Mouse (Mus musculus) R1 (cell line): Measurements from ENCODE around the gene Xpc.

Experiments used
- DNase-seq: peaks from one replicate; pipeline ENCODE4 v3.0.0-alpha.2; 2018; ENCODE audit warnings: low read depth, low spot score

Xpc gene

GRCm38 (mm10) chr6:91515545-91516449, at the start of gene Xpc, which contains the start of gene Lsm3:
TSS of gene Xpc (minus strand) at chr6:91515888.
TSS of gene Lsm3 (plus strand) at chr6:91515928.
- peak; percentile 98 for DNase-seq

- no peak for DNase-seq
Observed at GRCm38 (mm10) chr6:91563031-91563430, 47.3 kb upstream of the Xpc start.

DNA sequence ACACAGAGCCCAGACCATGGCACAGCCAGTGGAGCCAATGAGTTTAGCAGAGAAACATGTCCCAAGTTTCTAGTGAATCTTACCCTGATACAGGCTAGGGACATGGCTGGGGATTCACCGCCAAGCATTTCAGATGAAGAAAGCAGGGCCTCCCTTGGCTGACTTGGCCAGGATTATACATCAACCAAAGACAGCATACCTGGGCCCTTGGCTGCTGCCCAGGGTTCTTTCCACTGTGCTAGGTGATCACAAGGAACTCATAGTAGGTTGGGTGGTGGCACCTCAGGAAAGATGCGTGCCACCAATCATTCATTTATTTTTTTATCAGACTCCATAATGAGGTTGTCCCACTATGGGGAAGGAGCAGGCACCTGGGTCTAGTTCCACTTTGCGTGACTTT, 44.5 kb upstream of the Xpc start:
- no peak for DNase-seq

GRCm38 (mm10) chr6:91559371-91559770, 43.7 kb upstream of the Xpc start:
- DNase-seq, result no peak

DNA sequence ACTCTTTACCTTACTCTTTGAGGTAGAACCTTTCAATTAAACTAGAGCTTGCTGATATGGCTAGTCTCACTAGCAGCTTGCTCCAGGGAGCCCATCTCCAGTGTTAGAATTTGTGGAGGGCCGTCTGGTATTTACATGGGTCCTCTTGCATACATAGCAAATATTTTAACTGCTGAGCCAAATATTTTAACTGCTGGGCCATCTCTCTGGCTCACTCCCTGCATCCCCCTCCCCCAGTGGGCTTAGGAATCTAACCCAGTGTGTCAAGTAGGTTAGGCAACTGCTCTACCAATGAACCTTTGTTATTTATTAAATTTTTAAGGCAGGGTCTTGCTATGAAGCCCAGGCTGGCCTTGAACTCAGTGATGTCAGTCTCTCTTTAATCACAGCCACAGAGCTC, 42.9 kb upstream of the Xpc start:
- DNase-seq, result no peak

DNA sequence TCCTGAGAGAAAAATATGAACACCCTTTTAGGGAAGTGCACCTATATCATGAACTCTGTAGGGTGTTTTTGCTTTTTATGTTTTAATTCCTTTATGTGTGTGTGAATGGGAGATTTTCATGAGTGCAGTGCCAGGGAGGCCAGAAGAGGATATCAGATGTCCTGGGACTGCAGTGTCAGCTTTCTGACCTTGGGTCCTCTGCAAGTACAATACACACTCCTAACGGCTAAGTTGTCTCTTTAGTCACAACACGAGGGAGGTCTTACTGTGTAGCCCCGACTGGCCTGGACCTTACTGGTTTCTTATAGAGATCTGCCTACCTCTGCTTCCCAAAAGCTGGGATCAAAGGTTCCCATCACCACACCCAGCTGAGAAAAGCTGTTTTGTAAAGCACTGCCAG, 37.0 kb upstream of the Xpc start:
- no peak for DNase-seq

- no peak for DNase-seq
Observed at GRCm38 (mm10) chr6:91551671-91552070, 36.0 kb upstream of the Xpc start.

DNA sequence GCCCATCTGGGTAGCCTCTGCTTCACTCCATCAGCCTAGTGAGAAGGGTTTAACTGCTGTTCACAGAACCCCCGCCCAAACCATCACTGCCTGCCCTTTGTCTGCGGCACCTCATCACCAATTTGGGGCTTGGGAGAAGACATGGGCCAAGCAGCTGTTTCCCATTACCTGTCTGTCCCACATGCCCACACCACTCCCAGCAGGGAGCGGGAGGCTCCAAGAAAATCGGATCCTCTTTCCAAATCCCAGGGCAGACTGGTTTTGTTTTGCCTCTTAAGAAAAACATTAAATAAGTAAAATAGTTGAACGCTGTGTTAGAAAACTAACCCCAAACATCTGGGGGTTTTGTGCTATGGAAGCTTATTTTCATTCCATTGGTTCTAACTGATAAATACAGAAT, 33.9 kb upstream of the Xpc start:
- DNase-seq, result no peak

DNA sequence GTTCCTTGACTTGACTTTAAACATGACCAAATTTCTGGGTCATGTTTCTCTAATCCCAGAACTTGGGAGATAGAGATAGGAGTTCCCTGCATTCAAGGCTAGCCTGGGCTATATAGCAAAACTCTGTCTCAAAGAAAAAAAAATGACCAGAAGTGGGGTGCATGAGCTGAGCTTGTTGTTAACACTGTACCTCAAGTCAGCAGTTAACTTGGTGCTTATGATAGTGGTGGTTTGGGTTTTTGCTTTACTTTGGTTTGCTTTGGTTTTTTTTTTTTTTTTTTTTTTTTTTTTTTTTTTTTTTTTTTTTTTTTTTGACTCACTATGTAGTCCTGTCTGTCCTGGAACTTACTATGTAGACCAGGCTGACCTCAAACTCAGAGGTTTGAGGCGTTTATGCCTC, 31.6 kb upstream of the Xpc start:
- DNase-seq, result no peak

DNA sequence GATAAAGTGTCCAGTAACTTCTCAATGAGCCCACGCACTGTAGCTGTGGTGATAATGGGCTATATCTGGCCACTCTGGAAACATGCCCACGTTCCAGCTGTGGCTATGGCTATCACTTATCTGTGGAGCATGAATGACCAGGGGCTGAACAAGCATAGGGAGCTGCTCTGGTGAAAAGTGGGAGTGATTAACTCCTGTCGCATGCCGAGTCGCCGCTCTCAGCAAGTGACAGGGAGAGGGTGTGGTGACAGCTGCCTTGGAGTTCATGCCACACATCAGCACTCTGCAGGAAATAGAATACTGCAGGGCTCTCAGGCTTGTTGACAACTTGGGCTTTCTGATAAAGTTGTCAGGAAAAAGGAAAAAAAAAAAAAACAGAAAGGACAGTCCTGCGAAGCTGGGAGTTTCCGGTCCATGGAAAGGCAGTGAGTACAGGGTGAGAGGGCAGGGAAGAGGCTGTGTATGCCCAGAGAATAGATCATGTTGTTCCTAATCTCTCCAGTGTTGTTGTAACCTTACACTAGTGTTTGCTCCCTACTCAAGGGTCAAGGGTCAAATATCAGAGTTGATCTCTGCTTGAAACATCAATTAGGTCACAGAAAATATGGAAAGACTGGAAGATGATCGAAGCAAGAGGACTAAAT, 30.7 kb upstream of the Xpc start:
- DNase-seq, result no peak

- no peak for DNase-seq
Observed at GRCm38 (mm10) chr6:91543056-91543455, 27.4 kb upstream of the Xpc start.

- DNase-seq, result no peak
Observed at GRCm38 (mm10) chr6:91541276-91541675, 25.6 kb upstream of the Xpc start.

- DNase-seq, result no peak
Observed at GRCm38 (mm10) chr6:91536047-91536765, 20.5 kb upstream of the Xpc start.

- no peak for DNase-seq
Observed at GRCm38 (mm10) chr6:91535231-91535630, 19.5 kb upstream of the Xpc start.

DNA sequence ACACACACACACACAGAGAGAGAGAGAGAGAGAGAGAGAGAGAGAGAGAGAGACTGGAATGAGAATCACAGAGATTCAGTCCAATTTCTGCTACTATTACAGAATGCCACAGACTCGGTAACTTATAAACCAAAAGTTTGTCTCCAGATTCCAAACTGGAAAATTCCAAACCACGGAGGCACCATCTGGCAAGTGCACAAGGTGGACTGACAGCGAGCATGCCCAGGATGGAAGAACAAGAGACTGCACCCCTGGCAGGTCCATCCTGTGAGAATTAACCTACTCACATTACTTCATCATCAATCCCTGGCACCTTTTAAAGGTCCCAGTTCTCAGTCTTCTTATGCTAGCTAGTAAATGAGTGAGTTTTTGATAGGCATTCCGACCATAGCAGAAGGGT, 18.6 kb upstream of the Xpc start:
- no peak for DNase-seq

DNA sequence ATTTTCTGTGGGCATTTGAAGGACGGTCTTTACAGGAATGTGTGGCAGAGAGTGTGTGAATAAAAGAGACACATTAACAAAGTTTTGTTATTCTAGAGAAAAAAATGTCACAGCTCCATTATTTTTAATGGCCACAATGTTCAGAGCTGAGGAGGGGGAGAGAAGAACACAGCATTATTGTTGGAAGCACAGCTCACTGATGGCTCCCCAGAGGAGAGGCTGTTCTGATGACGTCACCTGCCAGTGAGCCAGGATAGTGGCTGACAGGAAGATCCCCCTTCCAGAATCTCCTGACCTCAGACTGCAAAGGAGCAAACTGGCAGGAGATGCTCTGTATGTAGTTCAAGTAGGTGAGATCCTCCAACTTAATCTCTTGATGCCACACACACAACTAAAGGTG, 18.1 kb upstream of the Xpc start:
- DNase-seq, result no peak

DNA sequence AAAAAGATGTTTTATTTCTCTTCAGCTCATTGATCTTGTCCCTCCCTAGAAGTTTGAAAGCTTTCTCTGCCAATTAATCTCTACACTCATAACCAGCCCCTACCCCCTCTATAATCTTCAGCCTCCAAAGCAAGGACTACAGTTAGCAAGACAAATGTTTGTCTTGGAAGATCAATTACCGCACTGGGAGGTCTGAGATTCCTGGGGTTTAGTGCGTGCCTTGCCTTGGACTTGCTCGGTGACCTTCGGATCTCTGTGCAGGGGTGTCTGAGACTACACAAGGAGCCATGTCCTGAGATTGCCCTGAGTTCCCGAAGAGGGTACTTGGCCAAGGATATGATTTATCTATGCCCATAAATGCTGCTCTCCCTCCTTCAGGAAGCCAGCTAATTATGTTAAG, 17.7 kb upstream of the Xpc start:
- DNase-seq, result peak; percentile 42

DNA sequence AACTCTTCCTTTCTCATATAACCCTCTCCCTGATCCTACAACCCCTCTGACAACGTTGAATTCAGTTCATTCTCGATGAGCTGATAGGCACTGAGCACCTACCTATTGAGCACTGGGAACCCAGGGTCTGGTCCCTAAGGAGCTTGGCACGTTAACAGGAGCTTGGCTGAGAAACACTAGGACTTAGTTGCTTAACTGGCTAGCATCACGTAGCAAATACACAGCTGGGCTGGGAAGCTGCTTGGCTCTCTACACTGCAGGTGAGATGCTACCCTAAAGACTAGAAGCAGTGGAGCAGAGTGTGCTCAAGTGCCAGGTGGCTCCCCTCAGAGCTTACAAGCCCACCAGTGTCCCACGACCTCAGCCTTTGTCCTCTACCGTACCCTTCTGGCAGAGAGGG, 17.0 kb upstream of the Xpc start:
- DNase-seq, result no peak

GRCm38 (mm10) chr6:91531276-91531675, 15.6 kb upstream of the Xpc start:
- no peak for DNase-seq

DNA sequence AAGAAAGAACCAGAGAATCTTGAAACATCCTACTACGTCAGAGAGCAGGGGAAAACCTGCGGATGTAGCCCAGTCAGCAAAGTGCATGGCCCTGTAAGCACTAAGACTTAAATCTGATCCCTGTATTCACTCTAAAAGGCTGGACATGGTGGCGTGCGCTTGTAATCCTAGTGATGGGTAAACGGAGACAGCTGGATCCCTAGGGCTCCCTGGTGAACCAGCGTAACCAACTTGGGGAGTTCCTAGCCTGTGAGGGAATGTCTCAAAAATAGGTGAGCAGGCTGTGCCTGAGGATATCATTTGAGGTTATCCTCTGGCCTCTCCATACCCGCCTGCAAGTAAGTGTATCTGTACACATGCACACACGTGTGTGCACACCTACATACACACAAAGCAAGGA, 15.0 kb upstream of the Xpc start:
- no peak for DNase-seq

GRCm38 (mm10) chr6:91528265-91528664, 12.6 kb upstream of the Xpc start:
- DNase-seq, result no peak

DNA sequence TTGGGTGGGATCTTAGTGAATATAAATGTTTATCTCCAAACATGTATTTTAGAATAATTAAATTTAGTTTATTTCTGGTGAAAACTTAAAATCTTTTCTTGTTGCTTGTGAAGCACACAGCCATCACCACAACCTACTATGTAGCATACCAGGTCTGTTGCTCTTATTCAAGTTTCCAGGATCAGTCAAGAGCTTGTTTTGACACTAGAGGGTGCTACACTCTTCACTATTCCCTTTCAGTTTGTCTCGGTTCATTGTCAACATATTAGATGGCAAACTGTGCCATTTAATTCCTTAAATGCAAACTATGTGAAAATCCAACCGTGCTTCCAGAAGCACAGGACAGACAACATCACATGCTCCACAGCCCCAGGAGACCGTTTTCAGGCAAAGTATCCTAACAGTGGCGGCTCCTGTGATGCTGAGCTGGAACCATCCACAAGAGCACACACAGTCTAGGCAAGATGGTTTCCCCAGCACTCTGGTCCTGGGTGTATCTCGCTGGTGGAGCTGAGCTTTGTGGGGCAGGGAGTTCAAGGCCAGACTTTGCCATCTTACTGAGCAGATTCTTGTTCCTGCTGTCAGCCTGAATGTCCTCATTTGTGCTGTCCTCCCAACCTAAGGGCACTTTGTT, 11.7 kb upstream of the Xpc start:
- peak; percentile 37 for DNase-seq
